Mouse (Mus musculus) C2C12 (cell line): ENCODE measurements around the gene Lpp.

ENCODE experiments used
- CTCF ChIP-seq: IDR thresholded peaks from one replicate; pipeline ENCODE4 v1.5.1; 2011; ENCODE audit not compliant: control insufficient read depth, insufficient read depth, insufficient read length
- MAX ChIP-seq: IDR thresholded peaks from one replicate; pipeline ENCODE4 v1.6.1; 2011; ENCODE audit warnings: mild to moderate bottlenecking, control low read depth
- MYOG ChIP-seq: IDR thresholded peaks from one replicate; pipeline ENCODE4 v1.6.1; 2011; ENCODE audit not compliant: control insufficient read depth, insufficient read length; ENCODE audit errors: extremely low read depth
- USF1 ChIP-seq: IDR thresholded peaks from one replicate; pipeline ENCODE4 v1.6.1; 2011; ENCODE audit warnings: low read depth, mild to moderate bottlenecking, control low read depth, moderate library complexity

DNA sequence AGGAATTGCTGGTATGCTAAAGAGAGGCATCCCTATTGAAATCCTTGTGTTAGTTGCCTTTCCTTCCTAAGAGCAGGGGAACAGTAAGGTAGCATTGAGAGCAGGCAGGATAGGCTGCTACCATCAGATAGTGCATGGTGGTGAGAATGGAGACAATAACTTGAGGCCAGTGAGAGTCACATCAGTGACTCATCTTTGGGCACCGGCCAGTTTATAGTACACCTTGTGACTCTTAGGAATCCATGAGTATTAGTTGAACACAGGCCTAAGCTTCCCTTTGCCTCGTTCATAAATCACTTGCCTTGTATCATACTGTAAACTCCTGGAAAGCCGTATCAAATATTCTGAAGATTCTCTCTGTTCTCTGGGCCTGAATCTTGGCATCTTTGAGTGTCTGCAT lies 372.7 kb downstream of the Lpp start:
- TF ChIP-seq CTCF: no peak
- TF ChIP-seq USF1: peak; percentile 17
- no peak for TF ChIP-seq MAX
- no peak for TF ChIP-seq MYOG
